Mouse (Mus musculus) monocyte, adult 5-6 weeks (primary cell): Measurements from ENCODE around the gene Ddah2. TPM values are rescaled to one million over a fixed set of nuclear protein-coding genes. Genes with fewer than 3 reads are reported as not detected.

Source experiments
- ATAC-seq: fragments of 153-309, 156-312 bp; replicated peaks from 2 replicates; pipeline ENCODE4 v1.8.0; 2017; ENCODE audit warnings: mild to moderate bottlenecking; ENCODE audit not compliant: low TSS enrichment, insufficient number of reproducible peaks, severe bottlenecking, poor library complexity, low FRiP score
- total RNA-seq: library from RNA; stranded (forward); fragments of 200-1000, 200-491, 200-594 nt; gene quantifications from 3 replicates; pipeline ENCODE4 v1.2.3, GENCODE M21; 2017

Gene Ddah2
- total RNA-seq, 1 experiment from 2014 or later = not detected

DNA sequence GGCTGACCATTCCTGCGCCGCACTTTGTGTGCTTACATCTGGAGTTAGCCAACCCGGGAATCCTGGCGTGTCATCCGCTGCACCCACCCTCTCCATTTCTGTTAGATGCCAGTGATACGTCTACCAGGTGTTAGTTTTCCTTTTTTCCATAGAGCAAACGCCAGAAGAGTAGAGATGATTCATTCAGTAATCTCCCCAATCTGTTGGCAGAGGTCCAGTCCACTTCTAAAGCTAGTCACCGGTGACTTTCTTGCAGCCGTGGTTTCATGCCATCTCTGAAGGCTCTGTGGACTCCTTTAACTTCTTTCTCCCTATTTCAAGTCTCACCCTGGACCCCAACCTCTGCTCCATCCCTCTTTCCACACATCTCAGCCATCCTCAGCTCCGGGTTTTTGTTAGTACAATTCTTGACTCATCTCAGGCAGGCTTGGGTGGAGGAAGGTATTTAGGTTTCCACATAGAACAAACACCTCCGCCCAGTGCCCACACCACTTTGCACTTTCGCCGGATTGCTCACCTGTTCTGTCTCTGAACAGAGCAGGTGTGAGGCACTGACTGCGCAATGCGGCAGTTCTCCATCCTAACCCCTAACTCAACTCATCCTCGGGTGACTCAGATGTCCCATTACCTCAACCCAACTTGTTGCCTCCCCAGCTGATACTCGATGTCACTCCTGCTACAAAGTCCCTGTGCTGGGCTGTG is 9.5 kb downstream of the Ddah2 start:
- ATAC-seq = no peak

DNA sequence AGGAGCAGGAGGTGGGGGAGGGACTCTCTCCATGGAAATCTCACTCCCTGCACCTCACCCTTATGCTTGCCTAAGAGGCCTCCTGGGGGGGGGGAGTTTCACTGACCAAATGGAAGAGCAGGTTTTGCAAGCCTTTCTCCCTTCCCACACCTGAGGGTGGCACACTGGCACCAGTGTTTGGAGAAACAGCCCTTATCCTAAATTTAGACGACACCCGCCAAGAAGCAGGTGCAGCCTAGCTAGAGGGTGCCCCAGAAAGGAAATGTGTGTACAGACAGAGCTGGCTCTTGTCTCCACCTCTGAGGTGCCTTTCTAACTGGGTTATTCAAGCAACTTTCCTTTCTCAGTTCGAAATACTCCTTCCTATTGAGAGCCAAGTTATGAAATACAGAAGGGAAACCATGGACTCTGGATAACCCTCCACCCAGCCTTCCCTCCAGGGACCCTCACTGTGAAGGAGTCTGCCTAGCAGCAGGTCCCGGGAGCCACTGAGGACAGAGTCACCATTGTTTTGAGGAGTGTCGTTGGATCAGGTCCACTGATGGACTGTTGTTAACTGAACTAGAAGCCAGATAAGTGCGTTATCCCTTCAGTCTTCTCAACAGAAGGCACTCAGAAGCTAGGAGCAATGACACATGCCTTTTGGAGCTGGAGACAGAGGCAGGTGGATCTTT is 11.9 kb downstream of the Ddah2 start:
- no peak for ATAC-seq

DNA sequence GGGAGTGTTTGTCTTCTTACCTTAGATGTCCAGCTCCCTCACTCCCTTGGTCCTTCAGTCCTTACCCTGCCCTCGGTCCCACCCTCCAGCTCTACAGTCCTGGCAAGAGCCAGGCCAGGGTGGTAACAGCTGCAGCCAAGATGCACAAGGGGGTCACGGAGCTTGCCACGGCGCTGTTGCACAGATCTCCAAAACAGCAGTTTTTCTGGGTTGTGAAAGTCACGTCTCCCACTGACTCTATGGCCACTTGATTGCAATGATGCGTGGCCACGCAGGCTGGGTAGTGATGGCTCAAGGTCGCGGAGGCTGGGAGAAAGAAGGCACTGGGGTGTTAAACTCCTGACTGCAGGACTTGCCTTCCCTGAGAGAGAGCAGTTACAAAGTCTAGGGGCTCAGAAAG is 12.6 kb downstream of the Ddah2 start:
- no peak for ATAC-seq

DNA sequence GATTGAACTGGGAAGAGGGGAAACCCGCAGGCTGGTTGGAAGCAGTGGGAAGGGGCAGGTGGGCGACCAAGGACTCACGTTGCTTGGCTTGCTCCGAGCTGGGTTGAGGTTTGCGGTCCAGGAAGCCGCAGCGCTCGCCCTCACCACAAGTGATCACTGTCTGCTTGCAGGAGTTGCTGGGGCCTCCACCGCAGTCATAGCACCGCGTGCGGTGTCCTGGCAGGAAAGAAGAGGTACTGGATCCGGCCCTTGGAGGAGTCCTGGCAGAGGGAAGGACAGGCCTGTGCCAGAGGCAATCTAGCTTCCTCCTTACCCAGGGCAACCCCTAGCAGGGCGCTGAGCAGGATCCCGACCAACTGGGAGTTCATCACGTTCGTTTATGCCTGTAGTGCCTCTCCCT is 15.3 kb downstream of the Ddah2 start:
- ATAC-seq = no peak

DNA sequence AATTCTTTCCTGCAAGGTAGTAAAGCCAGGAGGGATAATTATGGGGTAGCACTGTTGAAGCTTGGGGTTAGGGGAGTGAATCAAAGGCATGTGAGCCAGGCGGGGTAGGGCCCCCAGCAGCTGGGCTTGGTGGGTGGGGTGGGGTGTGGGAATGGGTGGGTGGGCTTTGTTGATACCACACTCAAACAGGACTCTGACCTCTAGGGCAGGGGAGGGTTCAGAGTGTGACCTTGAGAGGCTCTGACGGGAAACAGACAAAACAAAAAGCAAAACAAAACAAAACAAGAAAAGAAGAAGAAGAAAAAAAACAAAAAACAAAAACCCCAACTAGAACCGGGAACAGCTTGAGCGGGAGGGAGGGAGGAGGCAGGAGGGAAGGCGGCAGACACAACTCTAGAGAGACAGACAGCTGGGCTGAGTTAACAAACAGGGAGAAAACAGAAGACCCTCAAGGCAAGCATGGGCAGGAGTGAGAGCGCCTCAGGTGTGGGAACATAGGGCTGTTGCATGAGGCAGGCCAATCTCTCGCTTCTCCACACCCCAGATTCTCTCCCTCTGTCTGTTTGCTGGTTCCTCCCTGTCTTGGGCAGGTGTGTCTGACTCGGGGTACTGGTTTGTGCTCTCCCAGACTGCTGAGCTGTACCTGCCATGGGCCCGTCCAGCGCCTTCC is 17.8 kb downstream of the Ddah2 start, which contains the start of gene Ly6g6e:
Gene Ly6g6e, plus strand, starts transcription at position 396 of the 670 bp plus-strand sequence.
- ATAC-seq = no peak

DNA sequence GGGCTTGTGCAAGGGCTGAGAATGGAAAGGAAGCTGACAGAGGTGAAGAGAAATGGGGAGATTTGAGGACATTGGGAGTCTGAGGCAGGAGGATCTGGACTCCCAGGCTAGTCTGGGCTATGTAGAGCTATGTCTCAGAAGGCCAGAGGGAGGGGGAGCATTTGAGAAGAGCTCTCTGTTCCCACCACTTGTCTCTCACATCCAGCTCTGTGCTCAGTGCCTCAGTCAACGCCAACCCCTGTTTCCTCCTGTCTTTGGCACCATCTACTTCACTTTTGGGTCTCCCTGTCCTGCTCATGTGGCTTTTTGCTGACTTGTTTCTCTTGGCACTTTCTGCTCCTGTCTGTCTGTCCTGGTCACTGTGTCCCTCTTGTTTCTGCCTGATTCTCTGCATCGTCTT is 18.4 kb downstream of the Ddah2 start:
- ATAC-seq = no peak

DNA sequence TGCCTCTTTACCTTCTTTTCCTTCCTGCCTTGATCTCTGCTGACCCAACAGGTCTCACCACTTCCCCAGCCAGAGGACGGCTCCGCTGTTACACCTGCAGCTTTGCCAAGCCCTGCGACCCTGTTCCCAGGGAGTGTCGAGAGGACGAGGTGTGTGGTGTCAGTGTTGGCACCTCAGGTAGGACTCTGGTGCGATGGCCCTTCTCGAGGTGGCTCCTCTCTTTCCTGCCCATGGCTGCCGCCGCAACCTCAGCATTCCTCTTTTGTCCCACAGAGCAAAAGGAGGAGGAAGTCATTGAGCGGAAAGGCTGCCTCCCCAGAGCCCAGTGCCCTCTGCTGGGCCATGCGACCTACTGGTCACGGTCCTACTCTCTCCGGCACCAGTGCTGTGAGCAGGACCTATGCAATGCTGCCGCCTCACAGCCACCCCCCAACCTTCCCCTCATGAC is 19.0 kb downstream of the Ddah2 start, which contains the start of gene Ly6g6d:
Gene Ly6g6d, minus strand, starts transcription at position 280 of the 448 bp plus-strand sequence.
- peak; percentile 83 for ATAC-seq

DNA sequence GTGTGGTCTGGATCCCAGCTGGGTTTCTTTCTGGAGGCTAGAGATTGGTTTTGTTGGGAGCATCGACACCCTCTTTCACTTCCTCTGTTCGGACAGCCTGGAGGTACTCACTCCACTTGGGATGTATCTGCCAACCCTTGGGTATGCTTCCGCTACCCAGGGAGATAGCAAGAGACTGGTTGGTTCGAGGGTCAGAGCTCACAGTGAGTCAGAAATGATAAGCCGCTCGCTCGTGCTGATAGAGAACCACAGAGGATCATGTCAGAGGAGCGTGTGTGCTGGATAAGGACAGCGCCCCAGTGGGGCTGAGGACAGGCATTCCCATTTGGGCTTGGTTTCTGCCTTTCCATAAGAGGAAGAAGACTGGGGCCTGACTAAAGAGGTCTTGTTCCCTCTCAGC is 20.9 kb downstream of the Ddah2 start:
- ATAC-seq = no peak

DNA sequence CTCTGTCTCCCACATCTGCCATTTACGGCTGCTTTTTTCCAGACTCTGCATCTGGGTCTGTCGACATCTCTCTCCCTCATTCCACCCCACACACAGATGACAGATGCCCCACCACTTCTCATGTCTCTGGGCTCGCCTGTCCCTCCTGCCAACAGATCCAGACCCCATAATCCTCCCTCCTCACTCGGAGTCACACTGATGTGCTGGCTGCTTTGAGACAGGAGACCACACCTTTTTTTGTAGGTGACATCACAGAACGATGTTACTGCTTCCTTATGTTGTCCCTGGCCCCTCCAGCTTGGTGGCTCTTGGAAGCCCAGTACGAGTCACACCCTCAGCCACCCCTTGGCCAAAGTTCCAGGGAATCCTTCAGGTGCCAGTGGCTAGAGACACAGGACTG is 21.4 kb downstream of the Ddah2 start:
- no peak for ATAC-seq

DNA sequence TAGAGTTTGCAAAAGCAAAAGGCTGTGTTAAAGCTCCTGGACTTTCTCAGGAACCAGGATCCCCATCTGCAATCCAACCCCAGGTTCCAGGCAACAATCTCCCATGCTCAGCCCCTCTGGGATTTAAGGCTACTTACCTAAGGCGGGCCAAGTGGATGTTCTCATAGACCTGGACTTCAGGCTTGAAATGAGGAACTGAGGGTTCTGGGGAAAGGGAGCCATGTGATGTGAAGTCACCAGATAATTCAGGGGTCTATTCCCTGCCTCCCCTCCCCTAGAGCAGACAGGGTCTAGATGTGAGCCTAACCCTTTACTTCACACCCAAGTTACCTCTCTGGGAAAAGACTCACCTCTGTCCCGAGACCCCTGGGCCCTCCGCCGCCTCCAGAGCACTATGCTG is 21.9 kb downstream of the Ddah2 start:
- ATAC-seq = no peak

DNA sequence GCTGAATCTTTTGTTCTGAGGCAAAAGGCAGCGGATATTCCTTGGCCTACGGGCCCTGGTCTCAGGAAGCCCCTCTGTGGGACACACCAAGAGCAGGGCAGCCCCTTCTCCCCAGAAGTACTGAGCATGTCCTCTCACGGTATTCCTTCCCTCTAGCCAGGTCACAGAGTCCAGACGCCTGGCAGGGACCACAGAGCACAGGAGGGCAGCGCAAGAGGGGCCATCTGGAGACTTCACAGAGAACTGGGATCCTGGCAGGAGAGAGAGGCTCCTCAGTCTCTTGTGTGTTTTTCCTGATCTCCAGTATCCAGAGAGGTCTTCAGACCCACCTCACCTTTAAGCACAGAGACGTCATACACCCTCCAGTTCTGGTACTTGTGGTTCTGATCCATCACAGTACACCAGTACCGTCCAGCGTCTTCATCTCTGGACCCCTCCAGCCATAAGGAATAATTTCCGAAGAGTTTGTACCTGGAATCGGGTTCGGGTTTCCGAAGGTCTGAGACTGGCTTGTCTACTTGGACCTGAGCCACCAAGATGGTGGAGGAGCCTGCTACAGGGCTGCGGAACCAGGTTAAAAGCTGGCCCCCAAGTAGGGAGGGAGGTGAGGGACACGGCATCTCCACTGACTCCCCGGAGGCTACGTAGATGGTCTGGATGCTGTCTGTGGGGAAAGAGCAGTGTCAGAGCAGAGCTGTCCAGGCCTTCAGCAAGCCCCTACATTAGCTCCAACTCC is 24.2 kb downstream of the Ddah2 start:
- ATAC-seq = no peak

DNA sequence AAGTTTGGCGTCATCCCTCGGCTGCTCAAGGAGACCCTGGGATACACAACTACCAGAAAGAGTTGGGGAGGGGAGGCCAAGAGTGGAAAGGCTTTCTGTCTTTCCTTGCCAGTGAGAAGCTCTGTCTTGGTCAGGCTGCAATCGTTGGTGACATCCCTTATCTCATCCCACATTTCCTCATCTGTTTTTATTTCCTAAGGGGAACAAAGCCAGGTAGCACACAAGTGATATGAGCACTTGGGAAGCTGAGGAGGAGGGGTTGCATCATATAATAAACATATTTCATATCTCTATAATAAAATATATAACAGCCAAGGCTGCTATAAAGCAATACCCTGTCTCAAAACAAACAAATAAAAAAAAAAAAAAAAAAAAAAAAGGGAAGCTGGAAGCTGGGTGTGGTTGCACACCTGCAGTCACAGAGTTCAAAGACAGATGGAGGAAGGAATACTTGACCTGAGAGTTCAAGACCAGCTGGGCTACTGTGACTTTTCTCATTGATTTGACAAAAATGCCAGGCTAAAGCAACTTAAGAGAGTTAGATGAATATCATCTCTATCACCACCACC is 25.2 kb downstream of the Ddah2 start:
- no peak for ATAC-seq

DNA sequence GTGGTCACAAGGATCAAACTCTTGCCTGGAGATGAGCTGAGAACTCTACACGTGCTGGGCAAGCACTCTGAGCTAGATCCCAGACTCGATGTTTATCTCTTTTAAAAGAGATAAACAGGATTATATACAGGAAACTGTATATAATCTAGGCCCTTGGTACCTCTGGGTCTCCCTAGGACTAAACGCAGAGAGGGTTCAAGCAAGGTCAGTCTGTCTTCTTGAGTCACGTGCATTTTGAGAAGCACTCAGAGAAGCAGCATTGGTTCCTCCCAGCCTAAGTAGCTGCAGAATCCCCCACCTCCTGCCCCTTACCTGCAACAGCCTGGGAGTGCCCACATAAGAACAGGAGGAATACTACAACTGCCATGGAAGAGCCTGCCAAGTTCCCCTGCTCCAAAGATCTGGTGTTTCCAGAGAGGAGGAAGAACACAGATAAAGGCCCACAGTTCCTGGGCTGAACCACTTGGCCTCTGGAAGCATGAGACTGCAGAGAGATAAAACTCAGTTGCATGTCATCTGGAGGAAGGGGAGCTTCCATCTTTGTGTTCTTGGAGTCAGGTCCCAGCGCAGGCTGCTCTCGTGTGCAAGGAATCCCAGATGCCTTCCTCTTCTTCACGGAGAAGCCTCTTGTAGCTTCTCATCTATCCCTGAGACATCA is 26.5 kb downstream of the Ddah2 start, which contains the start of gene Ly6g6f:
Gene Ly6g6f, minus strand, starts transcription at position 403 of the 658 bp plus-strand sequence.
- ATAC-seq = no peak

DNA sequence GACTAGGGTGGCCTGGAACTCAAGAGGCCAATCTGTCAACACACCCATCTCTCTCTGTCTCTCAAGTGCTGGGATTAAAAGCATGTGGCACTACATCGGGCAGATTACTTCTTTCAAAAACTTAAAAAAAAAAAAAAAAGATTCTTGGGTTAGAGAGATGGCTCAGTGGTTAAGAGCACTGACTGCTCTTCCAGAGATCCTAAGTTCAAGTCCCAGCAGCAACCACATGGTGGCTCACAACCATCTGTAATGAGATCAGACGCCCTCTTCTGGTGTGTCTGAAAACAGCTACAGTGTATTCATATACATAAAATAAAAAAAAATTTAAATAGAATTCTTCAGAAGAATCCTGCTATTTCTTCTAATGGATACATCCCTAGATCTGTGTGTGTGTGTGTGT is 29.3 kb downstream of the Ddah2 start:
- no peak for ATAC-seq

DNA sequence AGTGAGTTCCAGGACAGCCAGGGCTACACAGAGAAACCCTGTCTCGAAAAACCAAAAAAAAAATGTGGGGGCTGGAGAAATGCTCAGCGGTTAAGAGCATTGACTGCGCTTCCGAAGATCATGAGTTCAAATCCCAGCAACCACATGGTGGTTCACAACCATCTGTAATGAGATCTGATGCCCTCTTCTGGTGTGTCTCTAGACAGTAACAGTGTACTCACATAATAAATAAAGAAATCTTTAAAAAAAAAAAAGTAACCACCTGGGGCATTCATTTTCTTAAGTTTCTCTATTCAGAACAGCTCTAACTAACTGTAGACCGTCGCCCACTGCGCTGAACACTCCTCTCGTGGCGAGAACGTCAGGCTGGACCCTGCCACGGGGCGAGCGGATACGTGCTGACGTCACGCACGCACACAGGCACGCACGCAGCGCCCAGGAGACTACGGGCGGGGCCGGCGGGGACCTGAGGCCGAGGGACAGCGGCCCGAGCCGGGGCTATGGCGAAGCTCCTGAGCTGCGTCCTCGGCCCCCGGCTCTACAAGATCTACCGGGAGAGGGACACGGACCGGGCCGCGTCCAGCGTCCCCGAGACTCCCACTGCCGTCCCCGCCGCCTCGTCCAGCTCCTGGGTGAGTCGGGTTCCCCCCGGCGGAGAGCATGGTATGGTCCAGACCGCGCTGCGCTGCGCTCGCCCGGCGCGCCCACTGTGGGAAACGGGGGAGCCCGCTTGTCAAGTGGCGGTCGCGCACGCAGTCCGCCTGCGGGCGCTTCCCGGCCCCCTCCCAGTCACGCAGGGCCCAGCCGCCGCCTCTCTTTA is 30.2 kb downstream of the Ddah2 start, which contains the start of gene Abhd16a:
Gene Abhd16a, plus strand, starts transcription at position 439 of the 820 bp plus-strand sequence.
- peak; percentile 95 for ATAC-seq

DNA sequence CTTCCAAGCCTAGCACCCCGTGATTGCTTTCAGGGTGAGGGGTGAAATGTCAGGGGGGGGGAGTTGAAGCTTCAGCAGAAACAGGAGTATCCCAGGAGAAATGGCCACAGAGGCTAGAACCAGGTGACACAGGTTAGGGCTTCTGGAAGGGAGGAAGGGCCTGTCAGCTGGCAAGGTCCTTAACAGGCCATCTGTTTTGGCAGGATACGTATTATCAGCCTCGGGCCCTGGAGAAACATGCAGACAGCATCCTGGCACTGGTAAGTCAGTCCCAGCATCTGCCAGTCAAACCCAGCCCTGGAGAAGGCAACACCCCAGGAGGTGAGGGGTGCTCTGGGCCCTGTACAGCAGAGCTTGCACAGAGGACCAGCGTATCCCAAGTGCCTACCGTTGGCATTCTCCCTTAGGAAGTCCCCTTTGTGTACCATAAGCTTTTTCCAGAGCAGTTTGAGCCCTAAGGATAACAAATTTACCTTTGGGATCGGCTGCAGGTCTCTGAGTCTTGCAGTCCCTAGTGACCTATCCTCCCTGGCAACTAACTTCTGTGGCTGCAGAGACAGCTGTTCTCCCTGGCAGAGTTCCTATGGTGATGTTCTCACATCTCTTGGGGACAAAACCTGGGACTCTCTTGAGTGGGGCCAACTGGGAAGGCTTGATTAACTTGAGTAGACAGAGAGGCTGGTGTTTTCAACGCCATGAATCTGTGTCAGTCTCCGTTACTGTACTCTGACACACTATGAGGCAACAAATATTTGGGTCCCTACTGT is 31.5 kb downstream of the Ddah2 start:
- ATAC-seq = no peak
